Mouse (Mus musculus) hindbrain, embryonic 16.5 days (tissue): ENCODE measurements around the gene Cd80. TPM values are rescaled to one million over a fixed set of nuclear protein-coding genes. Genes with fewer than 3 reads are reported as not detected.

Experiments
- ATAC-seq: fragments of 200-750 bp; cut with Nextera tagmentation; 2 replicates; pipeline ENCODE4 v1.8.0; 2017; ENCODE audit warnings: moderate TSS enrichment, moderate library complexity
- H3K27ac ChIP-seq: fragments of 300-500 bp; sonication (generic); 2 replicates; pipeline ENCODE4 v1.5.1; 2014; ENCODE audit warnings: low read depth, mild to moderate bottlenecking, control low read depth, low read length, moderate library complexity
- H3K27me3 ChIP-seq: fragments of 300-500 bp; sonication (generic); replicated peaks from 2 replicates; pipeline ENCODE4 v1.6.1; 2014; ENCODE audit warnings: low read length; ENCODE audit not compliant: control insufficient read depth, insufficient read depth
- H3K36me3 ChIP-seq: fragments of 300-500 bp; sonication (generic); 2 replicates; pipeline ENCODE4 v1.6.1; 2014; ENCODE audit warnings: mild to moderate bottlenecking, low read length, moderate library complexity, mixed read lengths; ENCODE audit not compliant: control insufficient read depth, insufficient read depth
- H3K4me1 ChIP-seq: fragments of 300-500 bp; sonication (generic); 2 replicates; pipeline ENCODE4 v1.6.1; 2014; ENCODE audit warnings: low read depth, low read length; ENCODE audit not compliant: control insufficient read depth, insufficient read depth
- H3K4me2 ChIP-seq: fragments of 300-500 bp; sonication (generic); 2 replicates; pipeline ENCODE4 v1.6.1; 2014; ENCODE audit warnings: mild to moderate bottlenecking, low read length, control low read depth, moderate library complexity
- H3K4me3 ChIP-seq: fragments of 300-500 bp; sonication (generic); 2 replicates; pipeline ENCODE4 v1.5.1; 2014; ENCODE audit warnings: mild to moderate bottlenecking, low read length, control low read depth, moderate library complexity
- H3K9ac ChIP-seq: fragments of 300-500 bp; sonication (generic); 2 replicates; pipeline ENCODE4 v1.6.1; 2014; ENCODE audit warnings: low read depth, mild to moderate bottlenecking, control low read depth, low read length, moderate library complexity
- H3K9me3 ChIP-seq: fragments of 300-500 bp; sonication (generic); 2 replicates; pipeline ENCODE4 v1.6.1; 2014; ENCODE audit warnings: mild to moderate bottlenecking, low read length, moderate library complexity; ENCODE audit not compliant: control insufficient read depth
- WGBS: fragments of 180-500 bp; shearing (Covaris S2); extraction: QIAGEN DNeasy Blood & Tissue Kit; methylation state at CpG from one replicate; pipeline ENCODE4 v1.1.7; 2014; 5-methylcytosine and 5-hydroxymethylcytosine counted together
- polyA plus RNA-seq: library from polyadenylated mRNA; unstranded; fragments of >200 nt; fragmentation: Nextera tagmentation; extraction: Ambion mirVana; gene quantifications from 2 replicates; pipeline ENCODE4 v1.2.1, GENCODE M21; 2015

The Cd80 gene
- polyA plus RNA-seq, 1 experiment from 2014 or later = 0.30 TPM

- no peak overlapping the region for H3K9ac ChIP-seq
- no peaks in the 10 kb centered on the region for H3K27me3 ChIP-seq
- H3K4me3 ChIP-seq = no peak overlapping the region
- no peak overlapping the region for H3K27ac ChIP-seq
- 85% methylated on average over 13 of the region's 13 CpGs for WGBS
- no peaks in the 10 kb centered on the region for H3K4me1 ChIP-seq
- H3K36me3 ChIP-seq = no peaks in the 10 kb centered on the region
- no peak for ATAC-seq
- H3K9me3 ChIP-seq = no peaks in the 10 kb centered on the region
- no peak overlapping the region for H3K4me2 ChIP-seq
Measured at GRCm38 (mm10) chr16:38467091-38467916, 11.9 kb downstream of the Cd80 start.

- Histone ChIP-seq H3K4me2 (no peak overlapping the region), H3K9me3 (no peaks in the 10 kb centered on the region), H3K36me3 (no peaks in the 10 kb centered on the region), H3K4me3 (no peak overlapping the region), H3K9ac (no peak overlapping the region), H3K27me3 (no peaks in the 10 kb centered on the region), H3K4me1 (no peaks in the 10 kb centered on the region), H3K27ac (no peak overlapping the region)
- 81% methylated on average over 8 of the region's 8 CpGs for WGBS
- no peak for ATAC-seq
Measured at GRCm38 (mm10) chr16:38467917-38468705, 12.8 kb downstream of the Cd80 start.

- no peaks in the 10 kb centered on the region for H3K36me3 ChIP-seq
- H3K4me1 ChIP-seq = no peaks in the 10 kb centered on the region
- WGBS = 39% methylated on average over 3 of the region's 3 CpGs
- no peak overlapping the region for H3K4me2 ChIP-seq
- H3K9ac ChIP-seq = no peak overlapping the region
- H3K4me3 ChIP-seq = no peak overlapping the region
- ATAC-seq = no peak
- no peak overlapping the region for H3K27ac ChIP-seq
- H3K9me3 ChIP-seq = no peaks in the 10 kb centered on the region
- no peaks in the 10 kb centered on the region for H3K27me3 ChIP-seq
Measured at GRCm38 (mm10) chr16:38468706-38469018, 13.3 kb downstream of the Cd80 start.

GRCm38 (mm10) chr16:38469437-38469836 lies 14.1 kb downstream of the Cd80 start:
- no peak for ATAC-seq
- H3K9me3 ChIP-seq = no peaks in the 10 kb centered on the region
- 68% methylated on average over 8 of the region's 8 CpGs for WGBS
- no peaks in the 10 kb centered on the region for H3K27me3 ChIP-seq
- no peaks in the 10 kb centered on the region for H3K4me1 ChIP-seq
- H3K9ac ChIP-seq = no peak overlapping the region
- H3K36me3 ChIP-seq = no peaks in the 10 kb centered on the region
- H3K4me3 ChIP-seq = no peak overlapping the region
- H3K27ac ChIP-seq = no peak overlapping the region
- H3K4me2 ChIP-seq = no peak overlapping the region

- H3K27ac ChIP-seq = no peak overlapping the region
- WGBS = 68% methylated on average over 11 of the region's 11 CpGs
- no peak overlapping the region for H3K4me3 ChIP-seq
- H3K4me2 ChIP-seq = no peak overlapping the region
- H3K9me3 ChIP-seq = no peaks in the 10 kb centered on the region
- no peak for ATAC-seq
- H3K36me3 ChIP-seq = no peaks in the 10 kb centered on the region
- peaks cover 1% of the 10 kb centered on the region; the same call in 1 of the 2 replicates for H3K4me1 ChIP-seq
- no peak overlapping the region for H3K9ac ChIP-seq
- H3K27me3 ChIP-seq = no peaks in the 10 kb centered on the region
Measured at GRCm38 (mm10) chr16:38471697-38472506, 16.5 kb downstream of the Cd80 start.

DNA sequence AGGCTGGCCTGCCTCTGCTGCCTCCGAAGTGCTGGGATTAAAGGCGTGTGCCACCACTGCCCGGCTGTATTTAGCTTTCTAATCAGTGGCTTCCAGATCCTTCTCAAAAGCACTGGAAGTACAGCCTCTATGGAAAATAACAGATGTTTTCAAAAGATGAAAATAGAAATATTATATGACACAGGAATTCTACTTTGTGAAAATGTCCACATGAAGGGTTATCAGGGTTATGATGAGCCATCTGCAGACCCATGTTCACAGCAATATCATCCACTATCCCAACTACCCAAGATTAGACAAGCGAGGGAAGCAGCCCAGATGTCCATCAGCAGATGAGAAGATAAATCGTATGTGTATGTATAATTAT lies 17.1 kb downstream of the Cd80 start:
- Histone ChIP-seq H3K36me3 (no peaks in the 10 kb centered on the region), H3K9me3 (no peaks in the 10 kb centered on the region), H3K9ac (no peak overlapping the region), H3K27ac (no peak overlapping the region), H3K4me2 (no peak overlapping the region), H3K4me1 (peaks cover 2% of the 10 kb centered on the region; the same call in 1 of the 2 replicates), H3K27me3 (no peaks in the 10 kb centered on the region), H3K4me3 (no peak overlapping the region)
- 94% methylated on average over 5 of the region's 5 CpGs for WGBS
- ATAC-seq = no peak

GRCm38 (mm10) chr16:38473661-38474060 lies 18.3 kb downstream of the Cd80 start:
- no peak overlapping the region for H3K4me3 ChIP-seq
- H3K36me3 ChIP-seq = no peaks in the 10 kb centered on the region
- peaks cover 2% of the 10 kb centered on the region; the same call in 1 of the 2 replicates for H3K4me1 ChIP-seq
- 92% methylated on average over 5 of the region's 5 CpGs for WGBS
- H3K27me3 ChIP-seq = no peaks in the 10 kb centered on the region
- no peak for ATAC-seq
- H3K9me3 ChIP-seq = no peaks in the 10 kb centered on the region
- no peak overlapping the region for H3K9ac ChIP-seq
- no peak overlapping the region for H3K27ac ChIP-seq
- no peak overlapping the region for H3K4me2 ChIP-seq

DNA sequence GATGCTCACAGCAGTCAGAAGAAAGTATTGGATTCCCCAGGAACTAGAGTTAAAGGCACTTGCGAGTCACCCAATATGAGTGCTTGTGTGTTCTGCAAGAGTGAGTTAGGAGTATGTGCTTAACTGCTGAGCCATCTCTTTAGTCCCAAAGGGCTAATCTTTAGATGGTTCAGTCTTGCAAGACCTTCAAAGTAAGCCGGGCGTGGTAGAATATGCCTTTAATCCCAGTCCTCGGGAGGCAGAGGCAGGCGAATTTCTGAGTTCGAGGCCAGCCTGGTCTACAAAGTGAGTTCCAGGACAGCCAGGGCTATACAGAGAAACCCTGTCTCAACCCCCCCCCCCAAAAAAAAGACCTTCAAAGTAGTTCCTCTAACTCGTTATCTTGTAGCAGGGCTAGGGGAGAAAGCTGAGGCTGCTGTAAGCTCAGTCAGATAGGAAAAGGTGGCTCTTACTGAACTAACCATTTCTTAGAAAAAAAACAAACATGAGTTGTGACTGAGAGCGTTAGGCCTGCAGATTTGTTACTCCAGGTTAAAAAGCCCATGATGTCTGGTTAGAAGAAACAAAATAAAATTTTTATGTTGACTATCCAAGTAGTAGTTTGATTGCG lies 19.4 kb downstream of the Cd80 start:
- no peak overlapping the region for H3K4me3 ChIP-seq
- no peaks in the 10 kb centered on the region for H3K36me3 ChIP-seq
- peaks cover 2% of the 10 kb centered on the region; the same call in 1 of the 2 replicates for H3K4me1 ChIP-seq
- no peaks in the 10 kb centered on the region for H3K27me3 ChIP-seq
- no peak for ATAC-seq
- no peak overlapping the region for H3K9ac ChIP-seq
- no peak overlapping the region for H3K27ac ChIP-seq
- no peaks in the 10 kb centered on the region for H3K9me3 ChIP-seq
- 94% methylated on average over 9 of the region's 9 CpGs for WGBS
- no peak overlapping the region for H3K4me2 ChIP-seq
